Comparison of ENCODE assay signal across 11 mouse cellular contexts in the genomic region with DNA sequence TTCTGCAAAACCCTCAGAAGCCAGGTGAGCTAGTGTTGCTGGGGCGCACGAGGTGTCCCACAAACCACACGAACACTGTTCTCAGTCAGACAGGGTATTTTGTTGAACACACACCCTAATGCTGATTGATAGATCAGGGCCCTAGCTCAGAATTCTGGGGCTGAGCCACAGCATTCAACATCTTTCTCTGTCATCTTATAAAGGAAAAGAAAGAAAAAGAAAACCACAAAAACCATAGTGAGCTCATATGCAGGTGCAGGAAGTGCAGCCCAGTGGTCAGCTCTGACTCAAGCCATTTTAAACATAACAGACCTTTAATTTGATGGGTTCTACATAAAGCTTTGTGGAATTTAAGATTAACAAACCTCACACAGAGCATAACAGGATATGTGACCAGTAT. TPM values are rescaled to one million over a fixed set of nuclear protein-coding genes. Genes with fewer than 3 reads are reported as not detected.
DNase-seq lines count a peak whose midpoint lies in the region.
"Had no signal": no experiment of that assay in that cellular context is flagged by ENCODE, and none has a peak within 500 bp of the region (broad histone marks: within the 10 kb centered on the region; RNA-seq: fewer than 3 reads in every experiment).

No protein-coding gene starts in this region.

- intact Hi-C loops in gastrocnemius, postnatal 14 days (cut with DNase I; ENCODE audit: low total_unique reads) = no loop called here

- peak; percentile 28 to 40 for DNase-seq in spleen, postnatal 36 days (ENCODE audit: low spot score in 2 of 2)
- DNase-seq in spleen, postnatal 14 days (ENCODE audit: low spot score in 2 of 2) = no peak
- peak; percentile 80 for DNase-seq in T-cell, adult 2 months (ENCODE audit: low spot score)
- DNase-seq in natural killer cell, adult 2 months (ENCODE audit: low spot score in 2 of 2) = peak; percentile 16 to 20
- DNase-seq in thymus, postnatal 4 days = peak; percentile 45
- DNase-seq in right cerebral cortex, adult 2 months (ENCODE audit: low spot score in 2 of 2) = no peak
- DNase-seq in gastrocnemius, postnatal 14 days = no peak
- no peak for DNase-seq in right cerebral cortex, postnatal 25 days
- DNase-seq: adrenal gland, postnatal 10 days; cerebellum, adult 2 months; kidney, adult 9 months had no signal

RNA-seq across cellular contexts. Expression of a gene that starts 6.6 kb away (rescaled TPM):
- 100 to 1,000 TPM in 1 of 2 experiments, 10 to 100 TPM in 1; 97.2 to 114 TPM for total RNA-seq in gastrocnemius, postnatal 14 days (2021)

Comparison
In these comparisons a context has a peak if more than half of its experiments do, and no peak if none do; other contexts are left out.
1. DNase-seq: peak in spleen, postnatal 36 days (2 of 2), T-cell, adult 2 months (single experiment), natural killer cell, adult 2 months (2 of 2) and thymus, postnatal 4 days (single experiment); none in spleen, postnatal 14 days (0 of 2), right cerebral cortex, adult 2 months (0 of 2), gastrocnemius, postnatal 14 days (single experiment) and right cerebral cortex, postnatal 25 days (single experiment).